Mouse (Mus musculus) small intestine, adult 2 months (tissue): Measurements from ENCODE around the gene Gtf2a1l.

Experiments
- CTCF ChIP-seq: fragments of 200-500 bp; IDR thresholded peaks from 2 replicates; pipeline ENCODE4 v1.5.1; 2012; ENCODE audit warnings: low read depth, mild to moderate bottlenecking, control low read depth, inconsistent platforms, low read length, moderate library complexity, mixed read lengths; ENCODE audit not compliant: insufficient replicate concordance, insufficient read length; ENCODE audit errors: extremely low read depth
- POLR2A ChIP-seq: fragments of 200-500 bp; IDR thresholded peaks from 2 replicates; pipeline ENCODE4 v1.6.1; 2012; ENCODE audit warnings: low read depth, mild to moderate bottlenecking, control low read depth, inconsistent platforms, low read length, moderate library complexity

DNA sequence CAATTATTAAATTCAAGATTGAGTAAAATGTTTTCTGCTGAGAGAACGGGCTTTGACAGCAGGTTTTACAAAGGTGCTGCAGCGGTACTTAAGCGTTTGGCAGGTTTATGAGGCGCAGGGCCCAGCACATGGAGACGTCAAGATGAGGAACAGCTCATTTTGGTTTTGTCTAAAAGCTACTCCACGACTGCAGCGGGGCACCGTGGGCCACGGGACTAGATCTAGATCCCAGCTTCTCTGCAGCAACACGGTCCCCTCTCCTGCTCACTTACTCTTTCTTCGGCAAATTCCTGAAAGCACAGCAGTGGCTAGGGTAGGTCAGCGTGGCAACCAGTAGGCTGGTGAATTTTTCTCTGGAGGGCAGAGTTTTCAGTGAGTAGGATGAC, 85.0 kb downstream of the Gtf2a1l start:
- TF ChIP-seq POLR2A (no peak), CTCF (no peak)
